Mouse (Mus musculus) megakaryocyte progenitor cell, adult 5-6 weeks (primary cell): Measurements from ENCODE around the gene Gpatch8. TPM values are rescaled to one million over a fixed set of nuclear protein-coding genes. Genes with fewer than 3 reads are reported as not detected.

ENCODE experiments used
- ATAC-seq: replicated peaks from 2 replicates; pipeline ENCODE4 v1.8.0; 2016; ENCODE audit warnings: mild to moderate bottlenecking, moderate TSS enrichment, inconsistent platforms; ENCODE audit not compliant: poor library complexity
- total RNA-seq, 2 experiments: library from RNA; stranded (forward) in 1 of 2; stranded (reverse) in 1 of 2; fragments of 157-497, 149-512 nt in 1 of 2; fragments of 200-1000 nt in 1 of 2; gene quantifications; 2 replicates each; pipeline versions ENCODE4 v1.2.3 to v1.2.4; 2015 to 2017

The Gpatch8 gene
- total RNA-seq (2015) (18.1 and 24.4 TPM in 2 replicates), total RNA-seq (2017) (17.4 and 23.5 TPM in 2 replicates)

- peak; percentile 98 for ATAC-seq
Observed at GRCm38 (mm10) chr11:102556031-102556715, at the start of gene Gpatch8. Gene Gpatch8, minus strand, starts transcription at chr11:102556392.

- ATAC-seq: peak; percentile 38; the same call in 1 of the 2 replicates
Observed at GRCm38 (mm10) chr11:102604777-102605552, 48.8 kb upstream of the Gpatch8 start.

- peak; percentile 70 for ATAC-seq
Observed at GRCm38 (mm10) chr11:102604010-102604584, 47.9 kb upstream of the Gpatch8 start, which contains the start of gene Fzd2. Gene Fzd2, plus strand, starts transcription at chr11:102604396.

- no peak for ATAC-seq
Observed at GRCm38 (mm10) chr11:102603496-102603850, 47.3 kb upstream of the Gpatch8 start.

- no peak for ATAC-seq
Observed at GRCm38 (mm10) chr11:102602816-102603495, 46.8 kb upstream of the Gpatch8 start.

- peak; percentile 58 for ATAC-seq
Observed at GRCm38 (mm10) chr11:102599912-102600311, 43.7 kb upstream of the Gpatch8 start.

GRCm38 (mm10) chr11:102595341-102595820, 39.2 kb upstream of the Gpatch8 start:
- no peak for ATAC-seq

GRCm38 (mm10) chr11:102587554-102587953, 31.4 kb upstream of the Gpatch8 start:
- no peak for ATAC-seq

GRCm38 (mm10) chr11:102586445-102587130, 30.4 kb upstream of the Gpatch8 start:
- ATAC-seq: no peak

GRCm38 (mm10) chr11:102582736-102583135, 26.5 kb upstream of the Gpatch8 start:
- no peak for ATAC-seq

GRCm38 (mm10) chr11:102582016-102582610, 25.9 kb upstream of the Gpatch8 start:
- ATAC-seq: no peak

GRCm38 (mm10) chr11:102581281-102582015, 25.3 kb upstream of the Gpatch8 start:
- ATAC-seq: no peak

- no peak for ATAC-seq
Observed at GRCm38 (mm10) chr11:102580034-102580330, 23.8 kb upstream of the Gpatch8 start.

GRCm38 (mm10) chr11:102579165-102580033, 23.2 kb upstream of the Gpatch8 start, which contains the start of gene Gm11627:
Gene Gm11627, minus strand, starts transcription at chr11:102579461.
- no peak for ATAC-seq

- ATAC-seq: peak; percentile 90
Observed at GRCm38 (mm10) chr11:102578341-102579118, 22.3 kb upstream of the Gpatch8 start.

GRCm38 (mm10) chr11:102576050-102576754, 20.0 kb upstream of the Gpatch8 start:
- no peak for ATAC-seq

GRCm38 (mm10) chr11:102575034-102575433, 18.8 kb upstream of the Gpatch8 start:
- no peak for ATAC-seq
